Mouse (Mus musculus) MN1 (cell line): ENCODE measurements at regions not wholly inside any gene's neighbourhood (a gene's known extent, or its start where the extent isn't known, plus 50 kb on each side); places are given as distances from the start of the nearest gene placed in this dataset.

Experiments
- DNase-seq: peaks from one replicate; pipeline ENCODE4 v3.0.0-alpha.2; 2016; ENCODE audit warnings: low spot score

DNA sequence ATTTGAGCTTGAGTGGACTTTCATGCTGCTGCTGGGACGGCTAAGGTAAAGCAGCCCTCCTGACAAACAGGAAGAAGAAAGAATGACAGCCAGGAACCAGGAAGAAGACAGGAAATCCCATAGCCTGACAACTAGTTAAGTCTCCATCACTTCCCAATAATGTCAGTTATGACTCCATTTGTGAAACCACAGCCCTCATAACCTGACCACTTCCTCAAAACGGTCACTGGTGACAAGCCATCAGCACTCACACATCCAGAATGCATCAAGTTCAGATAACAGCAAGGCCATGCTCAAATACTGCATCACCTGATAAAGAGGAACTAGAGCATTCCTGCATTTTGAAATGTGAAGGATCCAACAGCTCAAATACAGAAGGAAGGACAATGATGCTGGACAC, 288.3 kb downstream of the Zfp706 start:
- DNase-seq = no peak

DNA sequence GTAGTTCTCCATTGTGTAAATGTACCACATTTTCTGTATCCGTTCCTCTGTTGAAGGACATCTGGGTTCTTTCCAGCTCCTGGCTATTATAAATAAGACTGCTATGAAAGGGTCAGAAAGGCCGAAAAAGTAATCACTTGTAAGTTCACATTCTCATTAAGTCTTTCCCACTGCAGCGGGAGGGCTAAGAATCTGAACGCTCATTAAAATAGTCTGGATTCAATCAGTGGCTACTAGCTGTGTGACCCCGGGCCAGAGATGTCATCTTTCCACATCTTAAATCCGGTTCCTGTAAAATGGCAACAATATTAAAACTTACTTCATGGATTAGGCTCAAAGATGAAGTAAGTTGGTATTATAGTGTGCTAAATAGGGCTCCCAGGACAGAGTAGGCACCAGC, 289.7 kb downstream of the Zfp706 start:
- no peak for DNase-seq

DNA sequence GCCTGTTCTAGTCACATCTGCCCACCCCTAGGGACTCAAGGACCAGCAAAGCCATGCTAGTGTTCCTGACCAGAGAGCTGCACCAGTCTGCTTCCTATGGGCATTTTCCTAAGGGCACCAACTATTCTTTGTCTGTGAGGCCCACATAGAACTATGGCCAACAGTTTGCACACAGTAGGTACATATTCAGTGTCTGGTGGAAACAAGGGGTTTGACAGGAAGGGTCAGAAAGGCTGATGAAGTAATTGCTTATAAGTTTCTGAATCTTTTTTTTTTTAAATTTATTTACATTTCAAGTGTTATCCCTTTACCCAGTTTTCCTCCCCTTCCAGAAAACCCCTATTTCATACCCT, 290.9 kb downstream of the Zfp706 start:
- DNase-seq = no peak

DNA sequence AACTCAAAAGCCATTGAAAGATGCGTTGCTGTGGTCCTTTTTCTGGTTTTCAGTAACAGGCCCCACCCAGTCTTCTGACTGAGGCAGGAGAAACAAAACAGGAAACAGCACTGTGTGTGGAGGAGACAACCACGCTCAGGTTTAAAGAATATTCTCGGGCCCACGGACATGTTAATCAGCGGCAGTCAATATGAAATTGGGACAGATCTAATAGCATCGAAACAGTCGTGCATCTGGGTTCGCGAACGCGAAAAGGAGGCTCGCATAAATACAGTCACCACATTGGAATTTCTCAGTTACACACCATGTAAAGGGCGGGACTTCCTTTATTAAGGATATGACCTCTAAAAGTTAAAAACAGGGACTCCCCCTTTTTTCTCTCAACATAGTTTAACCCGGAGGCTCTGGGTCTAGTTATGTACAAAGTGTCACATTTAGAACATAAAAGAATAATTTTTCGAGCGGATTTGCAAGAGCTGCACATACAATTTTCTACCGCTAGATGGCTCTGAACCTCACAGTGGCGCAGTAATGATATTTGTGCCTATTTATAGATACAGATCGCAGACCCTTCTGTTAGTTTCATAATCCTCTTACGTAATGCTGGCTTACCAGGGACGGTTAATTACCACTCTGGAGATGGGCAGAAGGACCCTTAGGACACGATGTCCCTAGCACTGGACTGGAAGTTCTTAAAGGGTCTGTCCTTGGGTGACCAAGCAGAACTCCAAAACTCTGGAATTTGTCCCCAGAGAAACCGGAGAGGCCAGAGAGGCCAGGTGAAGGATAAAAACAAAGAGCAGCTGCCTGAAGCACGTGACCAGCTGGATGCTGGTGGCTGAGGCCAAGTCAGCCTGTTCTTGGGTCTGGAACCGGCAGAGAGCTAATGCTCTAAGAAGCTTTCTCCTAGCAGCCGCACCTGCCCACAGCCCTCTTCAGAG, 291.6 kb downstream of the Zfp706 start:
- peak; percentile 86 for DNase-seq

DNA sequence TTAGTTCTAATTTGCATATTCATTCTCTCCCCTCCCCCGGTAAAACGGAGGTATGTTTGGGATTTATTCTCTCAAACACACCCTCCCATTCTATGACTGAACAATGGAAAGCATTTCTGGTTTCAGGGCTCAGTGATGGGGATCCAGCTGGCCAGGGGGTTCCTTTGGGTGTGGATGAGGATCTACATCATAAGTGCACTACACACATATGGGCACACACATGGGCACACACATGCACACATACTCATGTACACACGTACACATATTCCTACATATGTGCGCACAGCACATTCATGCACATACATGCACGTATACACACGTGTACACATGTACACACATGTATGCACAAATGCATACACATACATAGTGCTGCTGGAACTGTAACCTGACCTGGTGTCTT, 292.4 kb downstream of the Zfp706 start:
- no peak for DNase-seq

DNA sequence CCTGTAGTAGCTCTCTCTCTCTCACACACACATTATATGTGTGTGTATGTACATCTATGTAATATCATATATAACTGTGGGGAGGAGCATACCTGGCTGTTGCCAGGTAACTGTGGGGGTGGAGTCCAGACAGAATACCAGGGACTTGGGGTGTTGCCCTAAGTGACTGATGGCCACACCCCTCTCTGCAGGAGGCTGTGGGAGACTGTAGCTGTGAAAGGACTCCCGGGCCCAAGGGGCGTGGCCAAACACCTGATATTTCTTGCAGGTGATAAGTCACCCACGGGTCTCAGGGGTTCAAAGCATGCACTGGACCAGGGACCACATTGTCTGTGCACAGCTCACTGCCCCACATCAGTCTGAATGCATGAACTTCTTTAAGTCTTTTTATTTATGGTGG, 297.8 kb downstream of the Zfp706 start:
- no peak for DNase-seq

DNA sequence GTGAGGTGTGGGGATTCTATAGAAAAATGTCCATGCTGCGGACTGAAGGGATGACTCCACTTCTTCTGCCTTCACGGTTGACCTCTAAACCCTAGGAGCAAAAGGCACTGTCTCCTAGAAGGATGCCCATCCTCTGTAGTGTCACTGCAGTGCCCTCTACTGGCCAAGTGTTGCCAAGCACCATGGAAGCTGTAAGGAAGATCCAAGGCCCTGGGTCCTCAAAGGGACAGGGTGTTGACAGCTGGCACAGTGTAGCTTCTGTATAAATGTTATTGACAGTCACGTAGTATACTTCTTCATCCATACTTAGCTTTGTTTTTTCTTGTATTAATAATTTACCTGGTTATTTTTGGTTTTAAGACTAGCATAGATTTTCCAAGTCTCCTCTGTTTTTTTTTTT, 299.1 kb downstream of the Zfp706 start:
- DNase-seq = peak; percentile 84

DNA sequence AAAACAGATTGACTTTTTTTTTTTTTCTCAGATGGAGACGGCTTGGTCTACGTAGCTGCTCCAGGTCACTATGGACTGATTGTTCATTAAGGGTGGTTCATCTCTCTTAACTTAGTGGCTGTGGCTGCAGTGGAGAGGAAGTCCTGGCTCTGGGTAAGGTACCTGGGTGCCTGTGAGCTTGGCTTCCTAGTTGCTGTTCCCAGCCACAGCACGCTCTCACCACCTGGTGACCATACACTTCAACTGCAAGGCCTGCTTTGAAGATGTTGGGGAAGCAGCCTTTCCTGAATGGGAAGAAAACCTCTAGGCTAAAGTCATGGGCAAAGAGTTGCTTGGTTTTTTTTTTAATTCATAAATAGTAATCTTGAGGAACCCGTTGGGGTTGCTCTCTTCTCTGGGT, 301.6 kb downstream of the Zfp706 start:
- DNase-seq = peak; percentile 76

DNA sequence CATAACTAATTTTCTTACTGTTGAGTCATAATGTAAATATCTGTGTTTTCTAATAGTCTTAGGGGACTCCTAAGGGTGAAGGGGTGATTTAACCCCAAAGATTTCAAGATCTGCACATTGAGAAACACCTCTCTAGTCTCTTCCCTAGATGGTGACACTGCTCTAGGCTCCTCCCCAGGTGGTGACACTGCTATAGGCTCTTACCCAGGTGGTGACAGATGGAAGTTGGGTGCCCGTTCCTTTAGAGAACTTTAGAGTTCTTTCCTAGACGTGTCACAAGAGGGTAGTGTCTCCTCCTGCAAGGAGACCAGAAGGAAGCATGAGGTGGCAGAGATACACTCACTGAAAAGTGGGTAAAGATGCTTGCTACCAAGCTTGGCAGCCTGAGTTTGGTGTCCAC, 302.2 kb downstream of the Zfp706 start:
- no peak for DNase-seq

DNA sequence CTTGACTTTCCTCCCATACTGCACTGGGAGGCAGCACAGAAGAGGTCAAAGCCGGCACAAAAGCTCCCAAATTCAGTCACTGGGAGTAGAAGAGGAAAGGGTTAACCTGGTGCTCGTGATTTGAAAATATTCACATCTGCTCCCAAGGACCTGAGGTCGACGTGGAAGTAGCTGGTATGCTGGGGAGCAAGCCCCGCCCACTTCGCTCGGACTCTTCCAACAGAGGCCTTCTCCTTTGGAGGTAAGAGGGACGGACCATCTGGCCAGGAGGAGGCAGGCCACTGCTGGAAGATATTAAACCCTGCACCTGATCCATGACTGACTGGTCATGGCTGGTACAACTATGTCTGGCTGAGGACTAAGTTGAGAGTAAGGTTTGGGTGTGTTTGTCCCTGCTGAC, 305.7 kb downstream of the Zfp706 start:
- no peak for DNase-seq

DNA sequence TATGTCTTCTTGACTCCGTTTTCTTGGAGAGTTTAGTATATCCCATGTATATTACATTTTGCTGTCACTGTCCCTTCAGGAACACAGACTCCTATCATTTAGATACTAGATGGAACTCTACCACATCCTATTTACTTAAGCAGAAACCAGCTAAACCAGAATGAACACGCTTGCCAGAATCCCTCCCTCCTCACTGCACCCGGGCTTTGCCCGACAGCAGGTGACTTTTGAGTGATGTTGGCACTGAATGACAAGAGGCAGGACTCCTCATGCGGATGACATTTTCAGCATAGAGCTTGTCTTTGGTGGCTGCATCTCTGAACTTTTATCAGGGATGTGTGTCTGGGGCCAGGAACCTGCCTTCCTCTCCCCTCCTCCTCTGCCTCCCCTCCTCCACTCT, 307.4 kb downstream of the Zfp706 start:
- no peak for DNase-seq

DNA sequence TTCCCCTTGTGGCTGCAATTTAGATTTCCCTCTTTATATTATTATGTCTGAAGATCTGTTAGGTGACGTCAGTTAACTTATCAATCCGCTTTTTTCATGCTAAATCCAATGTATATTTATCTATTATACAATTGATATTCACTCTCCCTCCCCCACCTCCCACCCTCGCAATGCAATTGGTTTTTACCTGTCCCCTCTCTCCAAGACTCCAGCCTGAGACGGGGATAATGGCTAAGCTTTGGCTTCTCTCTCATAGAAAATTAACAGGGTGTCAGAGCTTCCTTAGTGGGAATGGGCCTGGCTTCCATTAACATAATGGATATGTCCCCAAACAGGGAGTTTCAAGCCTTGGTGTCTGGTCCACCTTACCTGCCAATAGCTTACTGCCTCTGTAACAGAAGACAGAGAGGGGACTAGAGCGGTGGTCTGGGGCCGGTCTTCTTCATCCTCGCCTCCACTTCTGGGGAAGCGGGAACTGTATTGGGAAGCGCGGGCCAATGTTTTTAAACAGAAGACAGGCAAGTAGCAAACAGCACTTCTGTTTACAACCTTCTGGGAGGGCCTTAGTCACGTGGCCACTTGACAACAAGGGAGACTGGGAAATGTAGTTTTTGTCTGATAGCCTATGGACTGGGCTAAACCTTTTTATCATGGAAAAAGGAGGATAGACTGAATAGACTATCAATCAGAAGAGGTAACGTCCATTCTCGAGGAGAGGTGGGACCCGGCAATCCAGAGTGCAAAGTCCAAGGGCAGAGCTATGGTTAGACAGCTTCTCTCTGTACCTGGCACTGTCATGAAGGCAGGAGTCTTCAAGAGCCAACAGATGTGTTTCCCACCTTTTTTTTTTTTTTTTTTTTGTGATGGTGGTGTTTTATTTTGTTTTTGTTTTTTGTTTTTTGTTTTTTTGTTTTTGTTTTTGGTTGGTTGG, 312.1 kb downstream of the Zfp706 start:
- peak; percentile 36 for DNase-seq

DNA sequence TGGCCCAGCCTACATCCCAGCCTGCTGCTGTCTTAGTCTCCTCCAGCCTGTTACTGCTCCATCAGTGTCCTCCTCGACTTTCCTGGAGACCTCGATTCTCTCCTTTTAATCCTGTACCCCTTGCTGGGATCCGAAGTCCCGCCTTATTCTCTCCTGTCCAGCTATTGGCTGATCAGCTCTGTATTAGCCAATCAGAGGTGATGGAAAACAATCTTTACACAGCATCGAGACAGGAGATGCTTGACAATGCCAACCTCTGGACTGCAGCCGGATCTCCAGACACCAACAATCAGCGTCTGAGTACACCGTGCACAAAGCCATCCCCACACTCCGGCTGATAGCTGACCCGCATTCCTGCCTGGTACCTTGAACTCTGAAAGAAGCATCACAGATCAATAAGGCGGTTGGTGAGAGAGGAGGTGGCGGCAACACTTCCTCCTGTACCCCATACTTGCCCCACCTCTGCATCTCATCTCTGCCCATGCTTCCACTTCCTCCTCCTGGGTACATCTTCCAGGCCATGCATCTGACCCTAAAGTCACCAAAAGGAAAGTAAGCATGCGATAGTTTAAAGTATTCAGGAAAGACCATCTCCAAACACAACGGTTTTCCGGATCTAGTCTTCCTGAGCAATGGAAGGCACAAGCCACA, 316.4 kb downstream of the Zfp706 start:
- no peak for DNase-seq

DNA sequence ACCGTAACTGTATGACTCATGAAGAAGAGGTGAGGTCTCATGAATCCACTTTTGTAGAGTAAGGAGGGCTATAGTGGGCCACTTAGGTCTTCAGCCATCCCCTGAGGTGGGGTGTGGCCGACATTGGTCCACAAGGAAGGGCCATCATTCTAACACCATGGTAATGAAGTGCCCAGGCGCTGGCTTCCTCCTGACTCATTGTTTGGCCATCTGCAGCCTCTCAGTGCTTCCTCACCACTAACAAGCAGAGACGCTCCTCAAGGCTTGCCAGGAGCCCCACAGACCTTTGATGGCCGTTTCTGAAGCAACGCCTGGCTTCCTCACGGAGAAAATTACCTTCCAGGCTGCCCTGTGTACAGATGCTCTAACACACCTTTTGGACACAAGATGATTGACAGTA, 317.7 kb downstream of the Zfp706 start:
- DNase-seq = peak; percentile 46

DNA sequence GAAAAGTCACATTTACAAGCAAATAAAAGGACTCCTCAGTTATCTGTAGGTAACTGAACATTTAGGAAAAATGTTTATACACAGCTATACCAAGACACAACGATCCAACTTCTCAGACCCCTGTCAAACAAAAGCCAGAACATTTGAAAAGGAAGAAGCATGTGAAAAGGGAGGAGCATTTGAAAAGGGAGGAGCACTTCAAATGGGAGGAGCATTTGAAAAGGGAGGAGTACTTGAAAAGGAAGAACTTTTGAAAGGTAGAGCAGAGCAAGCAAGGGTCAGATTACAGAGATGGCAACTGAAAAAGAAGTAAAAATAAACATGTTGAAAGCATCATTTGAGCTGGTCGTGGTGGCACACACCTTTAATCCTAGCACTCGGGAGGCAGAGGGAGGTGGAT, 318.3 kb downstream of the Zfp706 start:
- no peak for DNase-seq

DNA sequence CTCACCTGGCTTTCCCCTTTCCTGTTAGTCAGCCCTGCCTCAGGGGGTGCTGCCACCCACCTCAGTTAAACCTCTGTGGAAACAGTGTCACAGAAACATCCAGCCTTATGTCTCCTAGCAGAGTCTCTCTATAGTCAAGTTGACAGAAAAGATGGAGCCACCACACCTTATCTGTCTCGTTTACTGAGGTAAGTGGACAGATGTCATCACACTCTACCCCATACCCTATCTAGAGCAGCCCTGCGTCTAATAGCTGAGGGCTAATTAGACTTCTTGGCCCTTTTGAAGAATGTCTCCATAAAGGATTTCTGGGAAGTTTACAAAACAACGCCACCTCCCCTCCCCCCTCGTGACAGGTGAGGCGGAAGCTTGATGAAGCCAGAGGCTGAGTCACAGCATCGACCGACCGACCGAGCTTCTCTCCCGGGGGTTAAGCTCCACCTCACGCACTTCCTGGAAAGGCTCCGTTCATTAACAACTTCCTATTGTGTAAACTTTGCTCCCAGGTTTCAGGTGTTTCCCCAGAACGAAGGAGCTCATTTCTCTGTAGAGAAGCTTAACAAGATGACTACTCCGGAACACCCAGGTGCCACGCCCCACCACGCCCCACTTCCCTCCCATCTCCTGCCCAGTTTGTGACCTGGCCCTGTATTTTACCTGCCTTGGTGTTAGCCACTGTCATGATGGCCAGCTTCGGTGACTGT, 319.4 kb downstream of the Zfp706 start:
- DNase-seq = no peak

DNA sequence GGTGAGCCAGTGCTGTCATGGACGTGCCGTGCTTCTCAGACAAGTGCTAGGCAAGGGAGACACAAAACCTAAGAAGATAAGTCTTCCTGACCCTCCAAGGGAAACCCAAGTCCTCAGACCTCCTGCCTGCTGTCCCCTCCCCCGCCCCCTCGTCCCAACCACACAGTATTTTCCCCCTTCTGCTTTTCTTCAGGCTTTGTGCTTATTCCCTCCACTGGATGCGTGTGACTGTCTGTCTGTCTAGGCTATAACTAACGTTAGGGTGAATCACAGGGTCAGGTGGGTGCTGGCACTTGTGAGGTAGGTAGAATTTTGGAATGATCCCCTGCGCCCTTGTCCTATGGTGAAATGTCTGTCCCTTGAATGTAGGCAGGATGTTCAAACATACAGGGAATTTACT, 322.9 kb downstream of the Zfp706 start:
- DNase-seq = no peak

DNA sequence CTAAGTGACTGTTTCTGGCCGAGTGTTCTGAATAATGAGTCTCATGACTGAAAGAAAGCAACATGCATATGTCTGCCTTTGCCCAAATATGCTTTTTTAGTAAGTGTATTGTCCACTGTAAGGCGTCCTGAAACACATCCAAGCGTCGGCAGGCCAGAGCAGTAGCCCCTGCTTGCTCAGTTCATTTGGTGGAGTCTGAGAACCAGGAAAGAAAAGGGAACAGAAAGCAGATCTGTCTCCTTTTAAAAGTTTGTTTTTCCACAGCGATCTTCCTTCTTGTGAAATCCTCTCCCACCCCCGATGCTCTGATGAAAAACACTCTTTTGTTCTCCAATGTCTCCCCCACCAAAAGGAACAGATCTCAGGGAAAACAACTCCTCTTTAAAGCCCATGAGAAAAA, 324.7 kb downstream of the Zfp706 start:
- no peak for DNase-seq

DNA sequence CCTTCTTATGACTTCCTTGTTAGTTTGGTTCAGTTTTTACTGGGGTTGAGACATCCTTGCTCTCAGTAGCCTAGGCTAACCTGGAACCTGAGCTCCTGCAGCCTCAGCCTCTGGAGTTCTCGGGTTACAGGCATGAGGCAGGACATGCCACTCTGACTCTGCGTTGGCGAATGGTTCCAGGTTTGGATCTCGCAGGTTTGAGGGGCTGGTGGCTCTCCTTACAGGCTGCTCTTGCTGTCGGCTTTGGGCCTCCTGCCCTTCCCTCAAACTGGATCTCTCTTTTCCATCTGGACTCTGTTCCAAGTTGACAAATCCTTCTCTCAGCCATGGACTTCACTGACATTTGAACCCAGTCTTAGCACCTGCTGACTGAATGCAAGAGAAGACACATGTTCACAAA, 325.4 kb downstream of the Zfp706 start:
- no peak for DNase-seq

DNA sequence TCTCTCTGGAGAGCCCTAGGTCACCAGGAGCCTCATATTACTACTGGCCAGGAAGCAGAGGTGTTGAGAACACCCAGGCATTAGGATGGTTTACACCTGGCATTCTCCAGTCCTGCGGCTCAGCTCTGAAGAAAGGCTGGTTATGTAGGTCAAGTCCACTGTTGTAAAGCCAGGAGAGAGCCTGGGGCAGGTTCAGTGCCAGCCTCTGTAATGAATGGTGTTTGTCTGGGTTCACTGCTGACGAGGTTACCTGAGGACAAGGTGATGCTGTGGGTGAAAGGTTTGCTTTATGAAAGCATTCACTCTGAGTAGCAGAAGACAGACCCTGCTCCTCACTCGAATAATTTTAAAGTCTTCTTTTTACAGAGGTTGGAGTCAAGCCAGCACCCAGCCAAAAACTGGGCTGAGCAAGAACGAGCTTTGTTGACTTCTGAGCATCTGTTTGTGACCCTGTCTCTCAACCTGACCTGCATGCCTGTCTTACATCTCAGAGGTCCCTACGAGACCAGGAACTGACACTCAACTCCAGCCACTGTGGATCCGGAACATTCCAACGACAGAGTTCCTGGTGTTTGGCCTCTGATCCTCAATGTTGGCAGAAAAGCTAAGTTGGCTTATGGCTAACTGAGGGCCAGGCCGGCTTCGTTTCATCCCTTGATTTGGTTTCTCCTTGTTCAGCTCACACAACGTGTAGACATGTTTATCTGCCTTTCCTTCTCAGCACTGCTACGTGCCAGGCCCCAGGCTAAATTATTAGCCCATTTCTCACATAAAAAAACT, 327.0 kb downstream of the Zfp706 start:
- no peak for DNase-seq

DNA sequence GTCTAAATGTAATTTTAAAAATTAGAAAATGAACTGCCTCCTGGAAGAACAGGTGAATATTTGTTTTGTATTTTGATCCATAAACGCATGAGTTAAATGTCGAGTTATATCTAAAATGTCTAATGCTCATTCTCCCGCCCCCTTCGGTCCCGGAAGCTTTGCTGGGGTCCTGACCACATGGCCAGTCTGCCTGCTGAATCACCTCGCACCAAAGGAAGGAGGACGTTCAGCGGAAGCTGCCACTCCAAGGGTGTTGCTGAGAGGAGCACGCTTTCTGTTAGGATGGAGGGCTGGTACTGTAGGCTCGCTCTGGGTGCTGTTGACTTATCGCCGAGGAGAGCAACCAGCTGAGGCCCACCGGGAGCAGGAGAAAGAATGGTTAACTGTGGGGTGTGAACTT, 328.0 kb downstream of the Zfp706 start:
- no peak for DNase-seq
